Mouse (Mus musculus): ENCODE measurements around the gene Miga2. TPM values are rescaled to one million over a fixed set of nuclear protein-coding genes. Genes with fewer than 3 reads are reported as not detected.

Gene Miga2
- 33.9 and 34.9 TPM in 2 replicates for polyA plus RNA-seq (2015; fragmentation: Nextera tagmentation; extraction: Ambion mirVana)

GRCm38 (mm10) chr2:30363773-30364650 is at the start of gene Miga2:
Gene Miga2 (plus strand): TSS chr2:30364233.
- H3K4me2 ChIP-seq, result peak within 1 kb of the TSS; percentile 87
- H3K27ac ChIP-seq, result peak within 1 kb of the TSS; percentile 81
- peaks cover 13% of the 10 kb centered on the region for H3K4me1 ChIP-seq
- peak; percentile 99 for ATAC-seq (replicated peaks)
- peak within 1 kb of the TSS; percentile 99 for H3K4me3 ChIP-seq
- WGBS, result under 1% methylated on average over 54 of the region's 54 CpGs
- H3K9ac ChIP-seq, result peak within 1 kb of the TSS; percentile 82
- H3K27me3 ChIP-seq (replicated peaks), result no peaks in the 10 kb centered on the region
- no peaks in the 10 kb centered on the region for H3K9me3 ChIP-seq
- peaks cover 14% of the 10 kb centered on the region for H3K36me3 ChIP-seq (replicated peaks)

- 94% methylated on average over 4 of the region's 4 CpGs for WGBS
- Histone ChIP-seq H3K4me3 (no peak overlapping the region), H3K9me3 (no peaks in the 10 kb centered on the region), H3K4me1 (no peaks in the 10 kb centered on the region), H3K36me3 (replicated peaks) (peaks cover 65% of the 10 kb centered on the region), H3K9ac (no peak overlapping the region), H3K27me3 (replicated peaks) (no peaks in the 10 kb centered on the region), H3K4me2 (no peak overlapping the region), H3K27ac (no peak overlapping the region)
- ATAC-seq (replicated peaks), result no peak
These were observed 47.9 kb upstream of the Miga2 start for GRCm38 (mm10) chr2:30316136-30316535.

GRCm38 (mm10) chr2:30316955-30317354 is 47.1 kb upstream of the Miga2 start:
- peaks cover 64% of the 10 kb centered on the region for H3K36me3 ChIP-seq (replicated peaks)
- no peaks in the 10 kb centered on the region for H3K27me3 ChIP-seq (replicated peaks)
- H3K27ac ChIP-seq, result no peak overlapping the region
- H3K9ac ChIP-seq, result no peak overlapping the region
- no peak overlapping the region for H3K4me2 ChIP-seq
- ATAC-seq (replicated peaks), result no peak
- H3K4me3 ChIP-seq, result no peak overlapping the region
- WGBS, result over 99% methylated on average over 5 of the region's 5 CpGs
- H3K4me1 ChIP-seq, result no peaks in the 10 kb centered on the region
- H3K9me3 ChIP-seq, result no peaks in the 10 kb centered on the region

- Histone ChIP-seq H3K36me3 (replicated peaks) (peaks cover 71% of the 10 kb centered on the region), H3K4me3 (no peak overlapping the region), H3K27me3 (replicated peaks) (no peaks in the 10 kb centered on the region), H3K9me3 (no peaks in the 10 kb centered on the region), H3K9ac (no peak overlapping the region), H3K27ac (no peak overlapping the region), H3K4me1 (no peaks in the 10 kb centered on the region), H3K4me2 (no peak overlapping the region)
- no peak for ATAC-seq (replicated peaks)
- 90% methylated on average over 4 of the region's 4 CpGs for WGBS
These were observed 44.8 kb upstream of the Miga2 start for GRCm38 (mm10) chr2:30319260-30319659.

- no peaks in the 10 kb centered on the region for H3K9me3 ChIP-seq
- no peaks in the 10 kb centered on the region for H3K4me1 ChIP-seq
- H3K9ac ChIP-seq, result no peak overlapping the region
- H3K4me2 ChIP-seq, result no peak overlapping the region
- 85% methylated on average over 7 of the region's 7 CpGs for WGBS
- no peak overlapping the region for H3K27ac ChIP-seq
- no peak for ATAC-seq (replicated peaks)
- peaks cover 69% of the 10 kb centered on the region for H3K36me3 ChIP-seq (replicated peaks)
- H3K27me3 ChIP-seq (replicated peaks), result no peaks in the 10 kb centered on the region
- no peak overlapping the region for H3K4me3 ChIP-seq
These were observed 40.9 kb upstream of the Miga2 start for GRCm38 (mm10) chr2:30323111-30323510.

GRCm38 (mm10) chr2:30325296-30325695 is 38.7 kb upstream of the Miga2 start:
- Histone ChIP-seq H3K27ac (no peak overlapping the region), H3K9me3 (no peaks in the 10 kb centered on the region), H3K4me2 (no peak overlapping the region), H3K27me3 (replicated peaks) (no peaks in the 10 kb centered on the region), H3K36me3 (replicated peaks) (peaks cover 79% of the 10 kb centered on the region), H3K4me3 (no peak overlapping the region), H3K4me1 (no peaks in the 10 kb centered on the region), H3K9ac (no peak overlapping the region)
- WGBS, result 96% methylated on average over 5 of the region's 5 CpGs
- ATAC-seq (replicated peaks), result no peak

- Histone ChIP-seq H3K27me3 (replicated peaks) (no peaks in the 10 kb centered on the region), H3K27ac (no peak overlapping the region), H3K36me3 (replicated peaks) (peaks cover 90% of the 10 kb centered on the region), H3K9me3 (no peaks in the 10 kb centered on the region), H3K4me1 (no peaks in the 10 kb centered on the region), H3K9ac (no peak overlapping the region), H3K4me2 (no peak overlapping the region), H3K4me3 (no peak overlapping the region)
- ATAC-seq (replicated peaks), result no peak
- whole genome bisulfite sequencing, result 94% methylated on average over 7 of the region's 7 CpGs
These were observed 36.8 kb upstream of the Miga2 start for GRCm38 (mm10) chr2:30327276-30327675.

- Histone ChIP-seq H3K9ac (no peak overlapping the region), H3K27ac (no peak overlapping the region), H3K4me3 (no peak overlapping the region), H3K4me1 (no peaks in the 10 kb centered on the region), H3K27me3 (replicated peaks) (no peaks in the 10 kb centered on the region), H3K36me3 (replicated peaks) (peaks cover 89% of the 10 kb centered on the region), H3K9me3 (no peaks in the 10 kb centered on the region), H3K4me2 (no peak overlapping the region)
- WGBS, result 95% methylated on average over 3 of the region's 3 CpGs
- ATAC-seq (replicated peaks), result no peak
These were observed 35.2 kb upstream of the Miga2 start for GRCm38 (mm10) chr2:30328791-30329190.

- Histone ChIP-seq H3K27me3 (replicated peaks) (no peaks in the 10 kb centered on the region), H3K4me1 (no peaks in the 10 kb centered on the region), H3K9ac (no peak overlapping the region), H3K4me2 (no peak overlapping the region), H3K36me3 (replicated peaks) (peaks cover 74% of the 10 kb centered on the region), H3K9me3 (no peaks in the 10 kb centered on the region), H3K4me3 (no peak overlapping the region), H3K27ac (no peak overlapping the region)
- no peak for ATAC-seq (replicated peaks)
- WGBS, result 94% methylated on average over 2 of the region's 2 CpGs
These were observed 28.7 kb upstream of the Miga2 start for GRCm38 (mm10) chr2:30335324-30335723.

GRCm38 (mm10) chr2:30336174-30336915 is 27.7 kb upstream of the Miga2 start:
- H3K36me3 ChIP-seq (replicated peaks), result peaks cover 69% of the 10 kb centered on the region

GRCm38 (mm10) chr2:30337179-30337578 is 26.9 kb upstream of the Miga2 start:
- no peaks in the 10 kb centered on the region for H3K4me1 ChIP-seq
- no peaks in the 10 kb centered on the region for H3K9me3 ChIP-seq
- H3K9ac ChIP-seq, result no peak overlapping the region
- H3K27ac ChIP-seq, result no peak overlapping the region
- peaks cover 69% of the 10 kb centered on the region for H3K36me3 ChIP-seq (replicated peaks)
- no peaks in the 10 kb centered on the region for H3K27me3 ChIP-seq (replicated peaks)
- 89% methylated on average over 12 of the region's 12 CpGs for WGBS
- no peak for ATAC-seq (replicated peaks)
- no peak overlapping the region for H3K4me2 ChIP-seq
- H3K4me3 ChIP-seq, result no peak overlapping the region

More at GRCm38 (mm10) chr2:30336174-30336915, 27.7 kb upstream of the Miga2 start:
- WGBS, result 81% methylated on average over 16 of the region's 16 CpGs
- Histone ChIP-seq H3K9me3 (no peaks in the 10 kb centered on the region), H3K4me2 (no peak overlapping the region), H3K9ac (no peak overlapping the region), H3K27me3 (replicated peaks) (no peaks in the 10 kb centered on the region), H3K4me1 (no peaks in the 10 kb centered on the region), H3K4me3 (no peak overlapping the region), H3K27ac (no peak overlapping the region)
- no peak for ATAC-seq (replicated peaks)

- no peaks in the 10 kb centered on the region for H3K9me3 ChIP-seq
- WGBS, result 97% methylated on average over 3 of the region's 3 CpGs
- H3K27ac ChIP-seq, result no peak overlapping the region
- H3K27me3 ChIP-seq (replicated peaks), result no peaks in the 10 kb centered on the region
- H3K4me1 ChIP-seq, result no peaks in the 10 kb centered on the region
- H3K4me2 ChIP-seq, result no peak overlapping the region
- no peak for ATAC-seq (replicated peaks)
- H3K36me3 ChIP-seq (replicated peaks), result peaks cover 71% of the 10 kb centered on the region
- no peak overlapping the region for H3K4me3 ChIP-seq
- no peak overlapping the region for H3K9ac ChIP-seq
These were observed 22.0 kb upstream of the Miga2 start for GRCm38 (mm10) chr2:30342061-30342460.
